Mouse (Mus musculus): ENCODE data around the gene Fsip2. TPM values are rescaled to one million over a fixed set of nuclear protein-coding genes. Genes with fewer than 3 reads are reported as not detected.

The Fsip2 gene
- not detected in 2 replicates for polyA plus RNA-seq (2011; ENCODE audit: insufficient read depth, insufficient read length, low replicate concordance, missing spikeins)

DNA sequence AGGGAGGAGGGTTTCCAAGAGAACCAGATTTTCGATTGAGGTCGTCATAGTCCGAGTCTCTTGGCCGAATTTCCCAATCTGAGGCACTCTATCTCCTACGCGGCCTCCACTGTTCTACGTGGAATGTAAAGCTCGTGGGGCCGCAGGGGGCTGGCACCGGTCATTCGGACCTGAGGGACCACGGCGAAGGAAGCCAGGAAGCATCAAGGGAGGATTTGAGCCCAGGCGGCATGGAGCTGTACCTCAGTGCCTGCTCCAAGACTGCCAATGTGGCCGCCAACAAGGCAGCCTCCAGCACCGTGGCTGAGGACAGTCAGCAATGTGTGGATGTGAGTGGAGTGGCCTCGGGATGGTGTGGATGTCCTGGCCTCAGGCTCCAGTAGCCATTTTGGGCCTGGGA, at the start of gene Fsip2:
Fsip2 (plus strand) TSS at position 163 of the 400 bp plus-strand sequence.
- 84% methylated on average over 17 of the region's 17 CpGs for WGBS
- no peak for TF ChIP-seq CTCF (IDR thresholded peaks at IDR 0.05; ENCODE audit: control insufficient read depth, insufficient read depth, low read length)
- TF ChIP-seq POLR2A (IDR thresholded peaks at IDR 0.05; ENCODE audit: borderline replicate concordance, control insufficient read depth, low read depth, low read length): no peak
- no peaks in the 10 kb centered on the region for H3K4me1 ChIP-seq (ENCODE audit: control insufficient read depth, insufficient read depth, low read length)
- no peak within 1 kb of the TSS for H3K4me3 ChIP-seq (replicated peaks; ENCODE audit: control insufficient read depth, low read depth, low read length)
- no peak within 1 kb of the TSS for H3K27ac ChIP-seq (ENCODE audit: control insufficient read depth, insufficient read depth, low read depth, low read length, poor library complexity)

GRCm38 (mm10) chr2:82963443-82963842, 20.0 kb downstream of the Fsip2 start:
- Histone ChIP-seq H3K4me3 (replicated peaks; ENCODE audit: control insufficient read depth, low read depth, low read length) (no peak overlapping the region), H3K27ac (ENCODE audit: control insufficient read depth, insufficient read depth, low read depth, low read length, poor library complexity) (no peak overlapping the region), H3K4me1 (ENCODE audit: control insufficient read depth, insufficient read depth, low read length) (no peaks in the 10 kb centered on the region)
- 69% methylated on average over 3 of the region's 3 CpGs for WGBS
- no peak for TF ChIP-seq CTCF (IDR thresholded peaks at IDR 0.05; ENCODE audit: control insufficient read depth, insufficient read depth, low read length)
- TF ChIP-seq POLR2A (IDR thresholded peaks at IDR 0.05; ENCODE audit: borderline replicate concordance, control insufficient read depth, low read depth, low read length): no peak

GRCm38 (mm10) chr2:83025853-83026252, 82.4 kb downstream of the Fsip2 start:
- H3K27ac ChIP-seq (ENCODE audit: control insufficient read depth, insufficient read depth, low read depth, low read length, poor library complexity): no peak overlapping the region
- no peaks in the 10 kb centered on the region for H3K4me1 ChIP-seq (ENCODE audit: control insufficient read depth, insufficient read depth, low read length)
- TF ChIP-seq POLR2A (IDR thresholded peaks at IDR 0.05; ENCODE audit: borderline replicate concordance, control insufficient read depth, low read depth, low read length) (no peak), CTCF (IDR thresholded peaks at IDR 0.05; ENCODE audit: control insufficient read depth, insufficient read depth, low read length) (no peak)
- 75% methylated on average over 7 of the region's 7 CpGs for WGBS
- H3K4me3 ChIP-seq (replicated peaks; ENCODE audit: control insufficient read depth, low read depth, low read length): no peak overlapping the region

DNA sequence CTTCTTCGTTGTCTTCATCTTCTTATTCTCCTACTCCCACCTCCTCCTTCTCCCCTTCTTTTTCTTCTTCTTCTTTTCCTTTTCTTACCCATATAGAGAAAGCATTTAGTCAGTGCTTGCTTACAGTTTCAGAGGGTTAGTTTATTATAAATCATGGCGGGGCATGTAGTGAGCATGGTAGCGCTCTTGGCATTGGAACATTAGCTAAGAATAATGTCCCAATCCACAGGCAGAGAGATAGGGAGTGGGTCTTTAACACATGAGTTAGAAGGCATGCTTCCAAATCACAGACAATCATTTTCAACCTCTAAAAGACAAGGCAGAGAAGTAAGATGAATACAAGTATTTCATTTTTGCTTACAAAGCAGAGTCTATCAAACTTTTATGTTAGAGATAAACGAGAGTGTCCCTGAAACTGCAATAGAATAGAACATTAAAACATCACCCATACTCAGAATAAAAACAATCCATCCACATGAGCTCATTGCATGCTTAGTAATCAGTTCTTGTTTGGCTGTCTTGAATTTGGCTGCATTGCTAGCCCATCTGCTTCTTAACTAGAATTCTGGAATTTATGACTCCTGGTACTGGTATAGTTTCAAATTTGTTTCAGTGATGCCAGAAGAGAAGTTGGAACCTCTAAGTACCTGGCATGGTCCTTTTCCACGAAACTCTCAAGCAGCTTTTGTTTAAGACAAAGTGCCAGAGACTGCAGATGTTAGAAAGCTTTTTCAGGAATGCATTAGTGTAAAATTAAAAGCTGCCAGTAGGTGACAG, 109.7 kb downstream of the Fsip2 start:
- Histone ChIP-seq H3K27ac (ENCODE audit: control insufficient read depth, insufficient read depth, low read depth, low read length, poor library complexity) (no peak overlapping the region), H3K4me3 (replicated peaks; ENCODE audit: control insufficient read depth, low read depth, low read length) (no peak overlapping the region), H3K4me1 (ENCODE audit: control insufficient read depth, insufficient read depth, low read length) (no peaks in the 10 kb centered on the region)
- 60% methylated on average over 5 of the region's 5 CpGs for WGBS
- TF ChIP-seq CTCF (IDR thresholded peaks at IDR 0.05; ENCODE audit: control insufficient read depth, insufficient read depth, low read length): no peak
- no peak for TF ChIP-seq POLR2A (IDR thresholded peaks at IDR 0.05; ENCODE audit: borderline replicate concordance, control insufficient read depth, low read depth, low read length)
